Mouse (Mus musculus): Measurements from ENCODE around the gene Dxo. TPM values are rescaled to one million over a fixed set of nuclear protein-coding genes. Genes with fewer than 3 reads are reported as not detected.

Dxo gene
- polyA plus RNA-seq, 1 experiment from 2014 or later, result 66.4 TPM

- H3K27ac ChIP-seq (ENCODE audit: low read depth, low read length), result no peak overlapping the region
- no peaks in the 10 kb centered on the region for H3K36me3 ChIP-seq (ENCODE audit: control insufficient read depth, insufficient read depth, low read length)
- no peaks in the 10 kb centered on the region for H3K9me3 ChIP-seq (ENCODE audit: control insufficient read depth, low read length)
- H3K4me1 ChIP-seq (ENCODE audit: control insufficient read depth, insufficient read depth, low read length), result no peaks in the 10 kb centered on the region
- H3K27me3 ChIP-seq (ENCODE audit: control insufficient read depth, insufficient read depth, low read length), result peaks cover 3% of the 10 kb centered on the region; the same call in 1 of the 2 replicates
- H3K4me2 ChIP-seq (replicated peaks; ENCODE audit: low read depth, low read length), result no peak overlapping the region
- no peak for ATAC-seq (ENCODE audit: low FRiP score, low TSS enrichment)
- no peak overlapping the region for H3K4me3 ChIP-seq (ENCODE audit: low read length)
- WGBS, result 70% methylated on average over 3 of the region's 3 CpGs
- no peak overlapping the region for H3K9ac ChIP-seq (ENCODE audit: low read depth, low read length)
Measured at GRCm38 (mm10) chr17:34883332-34883731, 46.5 kb downstream of the Dxo start.

DNA sequence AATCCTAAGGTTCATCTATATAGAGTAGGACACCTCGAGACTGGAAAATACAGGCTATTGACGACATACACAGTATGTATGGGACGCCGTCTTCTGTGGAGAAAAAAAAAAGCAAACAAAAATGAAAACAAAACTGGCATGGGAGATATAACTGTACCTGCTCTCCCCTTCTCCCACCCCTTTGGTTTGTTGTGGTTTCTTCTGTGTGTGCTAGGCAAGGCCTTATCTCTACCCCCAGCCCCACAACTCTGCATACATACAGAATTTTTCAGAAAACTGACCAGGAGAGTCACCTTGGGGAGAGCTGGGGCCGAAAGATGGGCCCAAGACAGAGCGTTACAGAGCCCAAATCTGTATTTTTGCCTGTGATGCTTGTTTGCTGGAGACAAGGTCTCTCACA is 47.9 kb downstream of the Dxo start:
- H3K4me2 ChIP-seq (replicated peaks; ENCODE audit: low read depth, low read length), result no peak overlapping the region
- no peaks in the 10 kb centered on the region for H3K4me1 ChIP-seq (ENCODE audit: control insufficient read depth, insufficient read depth, low read length)
- no peak overlapping the region for H3K4me3 ChIP-seq (ENCODE audit: low read length)
- ATAC-seq (ENCODE audit: low FRiP score, low TSS enrichment), result no peak
- no peaks in the 10 kb centered on the region for H3K9me3 ChIP-seq (ENCODE audit: control insufficient read depth, low read length)
- H3K36me3 ChIP-seq (ENCODE audit: control insufficient read depth, insufficient read depth, low read length), result no peaks in the 10 kb centered on the region
- WGBS, result 85% methylated on average over 6 of the region's 6 CpGs
- no peak overlapping the region for H3K9ac ChIP-seq (ENCODE audit: low read depth, low read length)
- peaks cover 3% of the 10 kb centered on the region; the same call in 1 of the 2 replicates for H3K27me3 ChIP-seq (ENCODE audit: control insufficient read depth, insufficient read depth, low read length)
- no peak overlapping the region for H3K27ac ChIP-seq (ENCODE audit: low read depth, low read length)

GRCm38 (mm10) chr17:34885615-34886014 is 48.8 kb downstream of the Dxo start:
- H3K27me3 ChIP-seq (ENCODE audit: control insufficient read depth, insufficient read depth, low read length), result peaks cover 3% of the 10 kb centered on the region; the same call in 1 of the 2 replicates

GRCm38 (mm10) chr17:34887942-34888341 is 51.1 kb downstream of the Dxo start:
- H3K4me3 ChIP-seq (ENCODE audit: low read length), result no peak overlapping the region
- H3K4me2 ChIP-seq (replicated peaks; ENCODE audit: low read depth, low read length), result no peak overlapping the region
- ATAC-seq (ENCODE audit: low FRiP score, low TSS enrichment), result no peak
- 88% methylated on average over 5 of the region's 5 CpGs for WGBS
- no peak overlapping the region for H3K27ac ChIP-seq (ENCODE audit: low read depth, low read length)
- no peaks in the 10 kb centered on the region for H3K27me3 ChIP-seq (ENCODE audit: control insufficient read depth, insufficient read depth, low read length)
- H3K9ac ChIP-seq (ENCODE audit: low read depth, low read length), result no peak overlapping the region
- no peaks in the 10 kb centered on the region for H3K4me1 ChIP-seq (ENCODE audit: control insufficient read depth, insufficient read depth, low read length)
- no peaks in the 10 kb centered on the region for H3K36me3 ChIP-seq (ENCODE audit: control insufficient read depth, insufficient read depth, low read length)
- H3K9me3 ChIP-seq (ENCODE audit: control insufficient read depth, low read length), result no peaks in the 10 kb centered on the region

More at GRCm38 (mm10) chr17:34885615-34886014, 48.8 kb downstream of the Dxo start:
- H3K4me2 ChIP-seq (replicated peaks; ENCODE audit: low read depth, low read length), result no peak overlapping the region
- H3K4me1 ChIP-seq (ENCODE audit: control insufficient read depth, insufficient read depth, low read length), result no peaks in the 10 kb centered on the region
- ATAC-seq (ENCODE audit: low FRiP score, low TSS enrichment), result no peak
- H3K4me3 ChIP-seq (ENCODE audit: low read length), result no peak overlapping the region
- H3K36me3 ChIP-seq (ENCODE audit: control insufficient read depth, insufficient read depth, low read length), result no peaks in the 10 kb centered on the region
- H3K9ac ChIP-seq (ENCODE audit: low read depth, low read length), result no peak overlapping the region
- WGBS, result 81% methylated on average over 3 of the region's 3 CpGs
- H3K9me3 ChIP-seq (ENCODE audit: control insufficient read depth, low read length), result no peaks in the 10 kb centered on the region
- H3K27ac ChIP-seq (ENCODE audit: low read depth, low read length), result no peak overlapping the region

Small RNA genes within 50 kb of the gene (microRNA-seq; reads per million reads assigned to microRNA genes)
- gene Mir6970 (0.63 reads per million), gene Mir6971 (1.5 reads per million), gene Mir6972 (not detected)

Other genes with a start within 250 kb of the Dxo start
- 19.3 and 21.4 TPM in 2 replicates for gene Gpsm3, start 247.2 kb upstream of the Dxo start, polyA plus RNA-seq (2014; fragmentation: Nextera tagmentation; extraction: Ambion mirVana)
- 17.8 and 20.9 TPM in 2 replicates for gene Pbx2, start 245.8 kb upstream of the Dxo start, polyA plus RNA-seq (2014; fragmentation: Nextera tagmentation; extraction: Ambion mirVana)
- gene Ager, start 239.2 kb upstream of the Dxo start, polyA plus RNA-seq (2014; fragmentation: Nextera tagmentation; extraction: Ambion mirVana), result 5.8 and 6.6 TPM in 2 replicates
- gene Rnf5, start 233.3 kb upstream of the Dxo start, polyA plus RNA-seq (2014; fragmentation: Nextera tagmentation; extraction: Ambion mirVana), result 118 and 139 TPM in 2 replicates
- gene Agpat1, start 232.8 kb upstream of the Dxo start, polyA plus RNA-seq (2014; fragmentation: Nextera tagmentation; extraction: Ambion mirVana), result 61.7 and 75.3 TPM in 2 replicates
- gene Egfl8, start 221.0 kb upstream of the Dxo start, polyA plus RNA-seq (2014; fragmentation: Nextera tagmentation; extraction: Ambion mirVana), result 3.2 and 3.6 TPM in 2 replicates
- gene Ppt2, start 208.5 kb upstream of the Dxo start, polyA plus RNA-seq (2014; fragmentation: Nextera tagmentation; extraction: Ambion mirVana), result 33.5 and 39.1 TPM in 2 replicates
- 0.16 and 0.18 TPM in 2 replicates for gene Prrt1, start 207.5 kb upstream of the Dxo start, polyA plus RNA-seq (2014; fragmentation: Nextera tagmentation; extraction: Ambion mirVana)
- 14.8 and 16.5 TPM in 2 replicates for gene Fkbpl, start 192.3 kb upstream of the Dxo start, polyA plus RNA-seq (2014; fragmentation: Nextera tagmentation; extraction: Ambion mirVana)
- 54.6 and 61.7 TPM in 2 replicates for gene Atf6b, start 189.9 kb upstream of the Dxo start, polyA plus RNA-seq (2014; fragmentation: Nextera tagmentation; extraction: Ambion mirVana)
- 0.15 and 0.26 TPM in 2 replicates for gene Tnxb, start 166.5 kb upstream of the Dxo start, polyA plus RNA-seq (2014; fragmentation: Nextera tagmentation; extraction: Ambion mirVana)
- gene C4b, start 93.1 kb upstream of the Dxo start, polyA plus RNA-seq (2014; fragmentation: Nextera tagmentation; extraction: Ambion mirVana), result not detected in 2 replicates
- gene Cyp21a1, start 32.5 kb upstream of the Dxo start, polyA plus RNA-seq (2014; fragmentation: Nextera tagmentation; extraction: Ambion mirVana), result not detected in 2 replicates
- gene Stk19, start 74 bp upstream of the Dxo start, polyA plus RNA-seq (2014; fragmentation: Nextera tagmentation; extraction: Ambion mirVana), result 25.2 and 28.7 TPM in 2 replicates
- 22.8 and 45.9 TPM in 2 replicates for gene Skiv2l, start 13.2 kb downstream of the Dxo start, polyA plus RNA-seq (2014; fragmentation: Nextera tagmentation; extraction: Ambion mirVana)
- 107 and 119 TPM in 2 replicates for gene Nelfe, start 13.4 kb downstream of the Dxo start, polyA plus RNA-seq (2014; fragmentation: Nextera tagmentation; extraction: Ambion mirVana)
- gene Cfb, start 25.5 kb downstream of the Dxo start, polyA plus RNA-seq (2014; fragmentation: Nextera tagmentation; extraction: Ambion mirVana), result 4.0 and 5.4 TPM in 2 replicates
- 2.1 and 3.7 TPM in 2 replicates for gene Zbtb12, start 42.5 kb downstream of the Dxo start, polyA plus RNA-seq (2014; fragmentation: Nextera tagmentation; extraction: Ambion mirVana)
- not detected in 2 replicates for gene Gm20547, start 45.0 kb downstream of the Dxo start, polyA plus RNA-seq (2014; fragmentation: Nextera tagmentation; extraction: Ambion mirVana)
- gene C2, start 61.2 kb downstream of the Dxo start, polyA plus RNA-seq (2014; fragmentation: Nextera tagmentation; extraction: Ambion mirVana), result 1.7 and 1.9 TPM in 2 replicates
- 70.5 and 76.9 TPM in 2 replicates for gene Ehmt2, start 61.5 kb downstream of the Dxo start, polyA plus RNA-seq (2014; fragmentation: Nextera tagmentation; extraction: Ambion mirVana)
- 5.4 and 7.7 TPM in 2 replicates for gene Slc44a4, start 77.4 kb downstream of the Dxo start, polyA plus RNA-seq (2014; fragmentation: Nextera tagmentation; extraction: Ambion mirVana)
- gene Neu1, start 94.2 kb downstream of the Dxo start, polyA plus RNA-seq (2014; fragmentation: Nextera tagmentation; extraction: Ambion mirVana), result 19.6 and 23.2 TPM in 2 replicates
- gene Hspa1b, start 122.2 kb downstream of the Dxo start, polyA plus RNA-seq (2014; fragmentation: Nextera tagmentation; extraction: Ambion mirVana), result 0.54 and 0.80 TPM in 2 replicates
- not detected in 2 replicates for gene Gm20481, start 132.9 kb downstream of the Dxo start, polyA plus RNA-seq (2014; fragmentation: Nextera tagmentation; extraction: Ambion mirVana)
- 4.3 and 4.8 TPM in 2 replicates for gene Hspa1a, start 135.1 kb downstream of the Dxo start, polyA plus RNA-seq (2014; fragmentation: Nextera tagmentation; extraction: Ambion mirVana)
- 0.79 and 1.3 TPM in 2 replicates for gene Hspa1l, start 135.7 kb downstream of the Dxo start, polyA plus RNA-seq (2014; fragmentation: Nextera tagmentation; extraction: Ambion mirVana)
- gene Lsm2, start 144.8 kb downstream of the Dxo start, polyA plus RNA-seq (2014; fragmentation: Nextera tagmentation; extraction: Ambion mirVana), result 240 and 246 TPM in 2 replicates
- gene Vars, start 164.0 kb downstream of the Dxo start, polyA plus RNA-seq (2014; fragmentation: Nextera tagmentation; extraction: Ambion mirVana), result 96.4 and 137 TPM in 2 replicates
- 0.13 and 0.28 TPM in 2 replicates for gene Vwa7, start 179.6 kb downstream of the Dxo start, polyA plus RNA-seq (2014; fragmentation: Nextera tagmentation; extraction: Ambion mirVana)
- gene Sapcd1, start 191.0 kb downstream of the Dxo start, polyA plus RNA-seq (2014; fragmentation: Nextera tagmentation; extraction: Ambion mirVana), result 6.6 and 10.9 TPM in 2 replicates
- 4.9 and 5.9 TPM in 2 replicates for gene Msh5, start 209.7 kb downstream of the Dxo start, polyA plus RNA-seq (2014; fragmentation: Nextera tagmentation; extraction: Ambion mirVana)
- 72.1 and 172 TPM in 2 replicates for gene Clic1, start 212.9 kb downstream of the Dxo start, polyA plus RNA-seq (2014; fragmentation: Nextera tagmentation; extraction: Ambion mirVana)
- 355 and 422 TPM in 2 replicates for gene Ddah2, start 222.0 kb downstream of the Dxo start, polyA plus RNA-seq (2014; fragmentation: Nextera tagmentation; extraction: Ambion mirVana)
- 0.20 and 0.30 TPM in 2 replicates for gene Ly6g6c, start 228.4 kb downstream of the Dxo start, polyA plus RNA-seq (2014; fragmentation: Nextera tagmentation; extraction: Ambion mirVana)
- gene Mpig6b, start 229.2 kb downstream of the Dxo start, polyA plus RNA-seq (2014; fragmentation: Nextera tagmentation; extraction: Ambion mirVana), result 0.36 and 0.46 TPM in 2 replicates
- 0.81 and 1.3 TPM in 2 replicates for gene Ly6g6e, start 239.9 kb downstream of the Dxo start, polyA plus RNA-seq (2014; fragmentation: Nextera tagmentation; extraction: Ambion mirVana)
- gene Ly6g6d, start 241.0 kb downstream of the Dxo start, polyA plus RNA-seq (2014; fragmentation: Nextera tagmentation; extraction: Ambion mirVana), result 4.3 and 4.8 TPM in 2 replicates
- gene Ly6g6f, start 248.6 kb downstream of the Dxo start, polyA plus RNA-seq (2014; fragmentation: Nextera tagmentation; extraction: Ambion mirVana), result 0.31 and 0.34 TPM in 2 replicates